Mouse (Mus musculus) C2C12 (cell line): ENCODE data around the gene Catsperb. TPM values are rescaled to one million over a fixed set of nuclear protein-coding genes. Genes with fewer than 3 reads are reported as not detected.
"Not testable (repeated sequence)": the region's sequence is repeated elsewhere in the genome, so short reads cannot be mapped to it uniquely, and the experiment has no call there.

ENCODE experiments used
- H3K27me3 ChIP-seq: one replicate; pipeline ENCODE4 v1.6.1; 2011; ENCODE audit not compliant: control insufficient read depth, insufficient read depth, insufficient read length
- H3K36me3 ChIP-seq: one replicate; pipeline ENCODE4 v1.6.1; 2011; ENCODE audit not compliant: control insufficient read depth, insufficient read depth
- H3K4me3 ChIP-seq: one replicate; pipeline ENCODE4 v1.5.1; 2011; ENCODE audit warnings: mild to moderate bottlenecking, control low read depth; ENCODE audit not compliant: poor library complexity, insufficient read depth, severe bottlenecking
- H3K79me2 ChIP-seq: one replicate; pipeline ENCODE4 v1.6.1; 2011; ENCODE audit not compliant: control insufficient read depth, insufficient read depth
- H3K79me3 ChIP-seq: one replicate; pipeline ENCODE4 v1.6.1; 2011; ENCODE audit warnings: low read depth, control low read depth
- H3ac ChIP-seq: one replicate; pipeline ENCODE3; 2011; ENCODE audit warnings: low read depth; ENCODE audit not compliant: control insufficient read depth, insufficient read length
- CEBPB ChIP-seq: IDR thresholded peaks from one replicate; pipeline ENCODE4 v1.6.1; 2011; ENCODE audit warnings: low read depth, mild to moderate bottlenecking, control low read depth, moderate library complexity
- CTCF ChIP-seq: IDR thresholded peaks from one replicate; pipeline ENCODE4 v1.5.1; 2011; ENCODE audit not compliant: control insufficient read depth, insufficient read depth, insufficient read length
- FOSL1 ChIP-seq: IDR thresholded peaks from one replicate; pipeline ENCODE4 v1.8.0; 2011; ENCODE audit warnings: mild to moderate bottlenecking, low read length; ENCODE audit not compliant: poor library complexity, insufficient read depth, severe bottlenecking
- MAX ChIP-seq: IDR thresholded peaks from one replicate; pipeline ENCODE4 v1.6.1; 2011; ENCODE audit warnings: mild to moderate bottlenecking, control low read depth
- MYOD1 ChIP-seq: IDR thresholded peaks from one replicate; pipeline ENCODE4 v1.6.1; 2011; ENCODE audit warnings: low read depth; ENCODE audit not compliant: control insufficient read depth, insufficient read length
- MYOG ChIP-seq: IDR thresholded peaks from one replicate; pipeline ENCODE4 v1.6.1; 2011; ENCODE audit not compliant: control insufficient read depth, insufficient read length; ENCODE audit errors: extremely low read depth
- USF1 ChIP-seq: IDR thresholded peaks from one replicate; pipeline ENCODE4 v1.6.1; 2011; ENCODE audit warnings: low read depth, mild to moderate bottlenecking, control low read depth, moderate library complexity
- long read RNA-seq, 2 experiments: library from polyadenylated mRNA; unstranded; transcript quantifications; one replicate each; pipeline ENCODE4 v2.0.0; 2019 to 2020
- polyA plus RNA-seq: library from polyadenylated mRNA; unstranded; fragments of >200 nt; fragmentation: generic; extraction: Trizol; gene quantifications from one replicate; pipeline ENCODE4 v1.2.1, GENCODE M21; 2012; ENCODE audit warnings: missing spikeins

Catsperb gene
- not detected for polyA plus RNA-seq
- long read RNA-seq, experiment 1, result 0 reads
- long read RNA-seq, experiment 2, result 0 reads

DNA sequence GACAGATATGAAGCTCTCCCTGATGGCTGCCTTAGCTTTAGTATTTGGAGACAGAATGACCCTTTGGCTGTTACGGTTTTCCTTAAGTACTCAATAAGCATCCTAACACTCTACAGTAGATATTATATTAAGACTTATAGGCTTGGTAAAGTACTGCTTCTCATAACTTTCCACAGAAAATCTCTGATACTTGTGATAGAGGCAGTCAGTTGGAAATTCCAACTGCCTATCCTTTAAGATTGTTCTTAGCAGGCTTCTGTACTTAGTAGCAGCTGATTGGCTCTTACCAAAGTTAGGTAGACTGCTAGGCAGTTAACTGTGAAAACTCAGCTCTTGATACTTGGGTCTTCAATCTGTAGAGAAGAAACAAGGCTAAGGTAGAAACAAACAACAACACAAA, at the start of gene Catsperb:
Gene Catsperb, plus strand, starts transcription at position 301 of the 400 bp plus-strand sequence.
- not testable (repeated sequence) for H3ac ChIP-seq, H3K79me2 ChIP-seq, H3K36me3 ChIP-seq, H3K4me3 ChIP-seq, H3K27me3 ChIP-seq, H3K79me3 ChIP-seq

DNA sequence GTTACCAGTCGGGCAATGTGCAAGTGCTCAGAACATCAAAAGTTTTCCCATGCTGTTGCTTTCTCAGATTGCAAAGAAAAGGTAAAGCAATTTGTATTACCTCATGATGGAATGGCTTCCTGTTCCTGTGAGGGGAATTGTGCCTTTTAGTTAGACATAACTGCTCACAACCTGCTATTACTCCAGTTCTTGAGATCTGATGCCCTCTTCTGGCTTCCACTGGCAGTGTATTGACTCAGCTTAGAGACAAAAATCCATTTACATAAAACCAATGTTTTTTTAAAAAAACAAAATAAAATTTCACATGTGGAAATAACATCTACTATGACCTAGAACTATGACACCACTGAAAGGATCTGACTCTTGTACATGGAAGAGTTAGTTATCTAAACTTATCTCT, 43.0 kb upstream of the Catsperb start:
- H3K27me3 ChIP-seq, H3K4me3 ChIP-seq, H3K79me3 ChIP-seq, H3K79me2 ChIP-seq, H3ac ChIP-seq, H3K36me3 ChIP-seq: not testable (repeated sequence)

DNA sequence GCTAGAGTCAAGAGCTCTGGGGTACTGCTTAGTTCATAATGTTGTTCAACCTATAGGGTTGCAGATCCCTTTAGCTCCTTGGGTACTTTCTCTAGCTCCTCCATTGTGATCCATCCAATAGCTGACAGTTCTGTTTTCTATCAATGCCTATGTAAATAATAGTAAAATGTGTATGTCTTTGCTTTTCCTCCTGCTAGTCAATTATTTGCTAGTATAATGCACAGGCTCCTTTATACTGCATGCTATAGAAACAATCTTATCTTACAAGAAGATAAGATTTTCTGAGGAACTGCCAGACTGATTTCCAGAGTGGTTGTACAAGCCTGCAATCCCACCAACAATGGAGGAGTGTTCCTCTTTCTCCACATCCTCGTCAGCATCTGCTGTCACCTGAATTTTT, 23.0 kb upstream of the Catsperb start:
- H3K79me2 ChIP-seq, H3K4me3 ChIP-seq, H3K79me3 ChIP-seq, H3K27me3 ChIP-seq, H3ac ChIP-seq, H3K36me3 ChIP-seq: not testable (repeated sequence)

DNA sequence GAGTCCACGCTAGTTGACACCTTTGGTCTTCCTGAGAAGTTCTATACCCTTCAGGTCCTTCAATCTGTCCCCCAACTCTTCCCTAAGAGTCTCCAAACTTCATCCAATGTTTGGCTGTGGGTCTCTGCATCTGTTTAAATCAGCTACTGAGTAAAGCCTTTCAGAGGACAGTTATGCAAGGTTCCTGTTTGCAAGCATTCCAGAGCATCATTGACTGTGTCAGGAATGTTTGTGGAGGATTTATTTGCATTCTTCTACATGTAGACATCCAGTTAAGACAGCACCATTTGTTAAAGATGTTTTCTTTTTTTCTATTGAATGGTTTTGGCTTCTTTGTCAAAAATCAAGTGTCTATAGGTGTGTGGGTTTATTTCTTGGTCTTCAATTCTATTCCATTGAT, 21.7 kb downstream of the Catsperb start:
- no peaks in the 10 kb centered on the region for H3K79me3 ChIP-seq
- no peaks in the 10 kb centered on the region for H3K36me3 ChIP-seq
- TF ChIP-seq CTCF, result no peak
- H3K79me2 ChIP-seq, result no peaks in the 10 kb centered on the region
- no peaks in the 10 kb centered on the region for H3K27me3 ChIP-seq
- no peak overlapping the region for H3ac ChIP-seq
- H3K4me3 ChIP-seq, result no peak overlapping the region

DNA sequence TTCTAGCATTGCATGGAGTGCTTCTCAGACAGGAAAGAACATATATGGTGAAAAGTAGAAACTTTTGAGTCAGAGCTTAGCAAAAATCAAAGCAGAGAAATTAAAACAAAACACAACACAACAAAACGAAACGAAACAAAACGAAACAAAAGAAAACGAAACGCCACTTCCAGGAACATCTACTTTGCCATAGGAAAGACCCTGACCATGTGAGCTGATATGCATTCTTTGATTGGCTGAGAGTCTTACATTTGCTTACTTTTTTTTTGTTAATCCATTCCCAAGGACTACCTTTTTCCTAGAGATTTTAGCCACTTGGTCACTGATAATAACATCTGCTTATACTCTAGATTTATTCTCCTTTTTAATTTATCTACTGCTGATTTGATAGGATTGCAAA, 57.6 kb downstream of the Catsperb start:
- TF ChIP-seq MYOD1 (no peak), CTCF (no peak), MYOG (no peak), FOSL1 (no peak), MAX (no peak), USF1 (peak; percentile 83), CEBPB (no peak)
- no peak overlapping the region for H3ac ChIP-seq

DNA sequence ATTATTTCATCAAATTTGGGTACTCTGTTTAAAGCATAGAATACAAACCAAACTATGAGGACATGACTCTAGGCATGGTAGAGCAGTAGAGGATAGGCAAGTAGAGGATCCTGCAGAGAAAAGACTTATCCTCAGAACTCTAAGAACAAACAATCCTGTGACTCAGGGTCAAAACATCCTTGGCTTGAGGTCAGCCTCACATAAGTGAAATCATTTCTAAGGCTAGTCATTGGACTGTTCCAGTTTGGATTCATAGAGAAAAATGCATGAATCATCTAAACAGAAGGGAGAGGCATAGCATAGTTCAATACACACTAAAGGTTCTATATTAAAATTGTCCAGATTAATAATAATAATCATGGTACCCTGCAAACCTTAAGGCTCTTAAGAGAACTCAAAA, 79.1 kb downstream of the Catsperb start:
- TF ChIP-seq USF1 (no peak), FOSL1 (no peak), MYOD1 (no peak), MAX (no peak), CTCF (no peak), CEBPB (no peak), MYOG (no peak)
- no peaks in the 10 kb centered on the region for H3K79me2 ChIP-seq
- no peaks in the 10 kb centered on the region for H3K27me3 ChIP-seq

More for the DNA sequence above, 57.6 kb downstream of the Catsperb start:
- Histone ChIP-seq H3K36me3 (no peaks in the 10 kb centered on the region), H3K79me2 (no peaks in the 10 kb centered on the region), H3K4me3 (no peak overlapping the region), H3K79me3 (no peaks in the 10 kb centered on the region), H3K27me3 (no peaks in the 10 kb centered on the region)

DNA sequence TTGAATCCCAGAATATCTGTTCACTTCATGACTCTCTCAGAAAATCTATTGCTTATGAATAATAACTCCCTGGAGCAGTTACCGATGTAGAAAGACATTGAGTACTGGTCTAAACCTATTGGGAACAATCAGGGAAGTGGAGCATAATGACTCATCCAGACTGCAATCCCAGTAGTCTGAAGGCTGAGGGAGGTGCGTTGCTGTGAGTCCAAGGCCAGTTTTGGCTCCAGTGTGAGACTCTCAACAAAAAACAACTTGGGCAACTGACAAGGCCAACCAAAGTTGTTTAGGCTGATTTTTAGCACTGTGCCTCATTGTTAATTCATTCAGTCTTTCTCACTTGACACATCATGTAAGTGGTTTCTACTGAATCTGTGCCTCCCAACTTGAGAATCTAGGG, 106.9 kb downstream of the Catsperb start:
- H3K36me3 ChIP-seq, H3K4me3 ChIP-seq, H3ac ChIP-seq, H3K79me3 ChIP-seq, H3K79me2 ChIP-seq, H3K27me3 ChIP-seq: not testable (repeated sequence)

More for the DNA sequence above, 79.1 kb downstream of the Catsperb start:
- H3K36me3 ChIP-seq, result no peaks in the 10 kb centered on the region
- no peaks in the 10 kb centered on the region for H3K79me3 ChIP-seq
- no peak overlapping the region for H3K4me3 ChIP-seq
- no peak overlapping the region for H3ac ChIP-seq

DNA sequence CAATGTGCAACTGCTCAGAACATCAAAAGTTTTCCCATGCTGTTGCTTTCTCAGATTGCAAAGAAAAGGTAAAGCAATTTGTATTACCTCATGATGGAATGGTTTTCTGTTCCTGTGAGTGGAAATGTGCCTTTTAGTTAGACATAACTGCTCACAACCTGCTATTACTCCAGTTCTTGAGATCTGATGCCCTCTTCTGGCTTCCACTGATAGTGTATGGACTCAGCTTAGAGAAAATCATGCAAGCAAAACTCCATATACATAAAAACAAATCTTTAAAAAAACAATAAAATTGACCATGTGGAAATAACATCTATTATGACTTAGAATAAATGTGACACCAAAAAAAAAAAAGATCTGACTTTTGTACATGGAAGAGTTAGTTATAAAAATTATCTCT, 202.2 kb downstream of the Catsperb start:
- not testable (repeated sequence) for H3ac ChIP-seq, H3K79me2 ChIP-seq, H3K36me3 ChIP-seq, H3K27me3 ChIP-seq, H3K79me3 ChIP-seq, H3K4me3 ChIP-seq
